Mouse (Mus musculus) CH12.LX (cell line): Measurements from ENCODE around the gene Ubap2l.

Experiments used
- CTCF ChIP-seq, 2 experiments: IDR thresholded peaks in 1 of 2; conservative IDR thresholded peaks in 1 of 2; 2 replicates each; pipeline ENCODE4 v1.5.1; 2011 to 2012; ENCODE audit warnings: low read depth in 2 of 2, low read length in 2 of 2, improper control_type of control experiment in 1 of 2, inconsistent platforms in 1 of 2, mild to moderate bottlenecking in 1 of 2, moderate library complexity in 1 of 2
- E2F4 ChIP-seq: IDR thresholded peaks from 2 replicates; pipeline ENCODE4 v1.6.1; 2011; ENCODE audit warnings: low read depth, low read length, improper control_type of control experiment; ENCODE audit not compliant: insufficient replicate concordance
- MAFK ChIP-seq: IDR thresholded peaks from 2 replicates; pipeline ENCODE4 v1.6.1; 2011; ENCODE audit warnings: low read length, improper control_type of control experiment; ENCODE audit not compliant: insufficient replicate concordance

DNA sequence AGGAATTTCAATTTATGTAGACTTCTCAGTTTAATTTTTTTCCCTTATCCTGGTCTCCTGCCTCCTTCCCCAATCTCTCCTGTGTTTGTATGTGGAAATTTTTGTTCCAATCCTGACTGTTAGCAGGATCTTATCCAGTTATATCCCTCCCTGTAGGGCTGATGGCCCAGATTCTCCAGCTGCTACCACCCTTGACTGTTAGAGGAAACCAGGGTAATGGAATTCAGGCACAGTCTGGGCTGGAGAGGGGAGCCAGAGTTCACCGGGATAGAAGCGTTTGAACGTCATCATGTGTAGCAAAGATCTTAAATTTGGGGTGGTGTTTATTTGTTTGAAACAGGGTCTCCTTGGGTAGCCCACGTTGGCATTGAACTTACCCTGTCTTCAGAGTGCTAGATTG is 32.4 kb upstream of the Ubap2l start:
- TF ChIP-seq CTCF (conservative IDR thresholded peaks at IDR 0.05 in 1 of 2, IDR thresholded peaks at IDR 0.05 in 1 of 2; ENCODE audit: low read depth in 2 of 2, low read length in 2 of 2) (no peak), E2F4 (no peak), MAFK (no peak)
